Mouse (Mus musculus) stomach, postnatal 0 days (tissue): ENCODE data around the gene Retreg1. TPM values are rescaled to one million over a fixed set of nuclear protein-coding genes. Genes with fewer than 3 reads are reported as not detected.
A peak's percentile ranks its signal among the peaks of the same experiment; 100 is the strongest.

ENCODE experiments used
- ATAC-seq: fragments of 200-750 bp; cut with Nextera tagmentation; 2 replicates; pipeline ENCODE4 v1.8.0; 2017; ENCODE audit not compliant: low FRiP score, low TSS enrichment
- DNase-seq: peaks from one replicate; pipeline ENCODE4 v3.0.0-alpha.2; 2016; ENCODE audit warnings: low spot score
- H3K27ac ChIP-seq: fragments of 300-500 bp; sonication (generic); replicated peaks from 2 replicates; pipeline ENCODE4 v1.5.1; 2014; ENCODE audit warnings: mild to moderate bottlenecking, control low read depth
- H3K27me3 ChIP-seq: fragments of 300-500 bp; sonication (generic); 2 replicates; pipeline ENCODE4 v1.6.1; 2014; ENCODE audit warnings: low read length; ENCODE audit not compliant: control insufficient read depth, insufficient read depth
- H3K36me3 ChIP-seq: fragments of 300-500 bp; sonication (generic); 2 replicates; pipeline ENCODE4 v1.6.1; 2014; ENCODE audit warnings: low read length, mixed read lengths; ENCODE audit not compliant: control insufficient read depth, insufficient read depth
- H3K4me1 ChIP-seq: fragments of 300-500 bp; sonication (generic); replicated peaks from 2 replicates; pipeline ENCODE4 v1.6.1; 2014; ENCODE audit warnings: antibody characterized with exemption; ENCODE audit not compliant: control insufficient read depth, insufficient read depth
- H3K4me2 ChIP-seq: fragments of 300-500 bp; sonication (generic); replicated peaks from 2 replicates; pipeline ENCODE4 v1.6.1; 2014; ENCODE audit warnings: low read depth, mild to moderate bottlenecking, control low read depth, moderate library complexity
- H3K4me3 ChIP-seq: fragments of 300-500 bp; sonication (generic); 2 replicates; pipeline ENCODE4 v1.5.1; 2014; ENCODE audit warnings: low read depth, low read length, control low read depth
- H3K9ac ChIP-seq: fragments of 300-500 bp; sonication (generic); 2 replicates; pipeline ENCODE4 v1.6.1; 2014; ENCODE audit warnings: mild to moderate bottlenecking, low read length, control low read depth, mixed read lengths
- H3K9me3 ChIP-seq: fragments of 300-500 bp; sonication (generic); 2 replicates; pipeline ENCODE4 v1.6.1; 2016; ENCODE audit warnings: low read length; ENCODE audit not compliant: control insufficient read depth
- CTCF ChIP-seq: IDR thresholded peaks from 2 replicates; pipeline ENCODE4 v1.5.1; 2016; ENCODE audit warnings: antibody characterized with exemption, low read depth, mild to moderate bottlenecking, moderate library complexity
- EP300 ChIP-seq: optimal IDR thresholded peaks from 2 replicates; pipeline ENCODE3; 2016; ENCODE audit warnings: antibody characterized with exemption
- WGBS: fragments of 180-500 bp; shearing (Covaris S2); extraction: QIAGEN DNeasy Blood & Tissue Kit; methylation state at CpG from one replicate; pipeline ENCODE4 v1.1.7; 2014; 5-methylcytosine and 5-hydroxymethylcytosine counted together
- polyA plus RNA-seq: library from polyadenylated mRNA; unstranded; fragments of >200 nt; fragmentation: Nextera tagmentation; extraction: Ambion mirVana; gene quantifications from 2 replicates; pipeline ENCODE4 v1.2.1, GENCODE M21; 2015

The Retreg1 gene
- polyA plus RNA-seq, 1 experiment from 2014 or later: 32.8 TPM

- H3K4me1 ChIP-seq: no peaks in the 10 kb centered on the region
- no peaks in the 10 kb centered on the region for H3K9me3 ChIP-seq
- ATAC-seq (no peak; the same call in 1 of the 2 replicates), DNase-seq (no peak)
- H3K27ac ChIP-seq: no peak overlapping the region
- H3K36me3 ChIP-seq: no peaks in the 10 kb centered on the region
- WGBS: 67% methylated on average over 7 of the region's 7 CpGs
- no peak overlapping the region for H3K4me2 ChIP-seq
- TF ChIP-seq EP300: no peak
- no peak for TF ChIP-seq CTCF
- H3K27me3 ChIP-seq: no peaks in the 10 kb centered on the region
- no peak overlapping the region for H3K4me3 ChIP-seq
- H3K9ac ChIP-seq: no peak overlapping the region
Observed at GRCm38 (mm10) chr15:25877798-25878197, 34.8 kb downstream of the Retreg1 start.

DNA sequence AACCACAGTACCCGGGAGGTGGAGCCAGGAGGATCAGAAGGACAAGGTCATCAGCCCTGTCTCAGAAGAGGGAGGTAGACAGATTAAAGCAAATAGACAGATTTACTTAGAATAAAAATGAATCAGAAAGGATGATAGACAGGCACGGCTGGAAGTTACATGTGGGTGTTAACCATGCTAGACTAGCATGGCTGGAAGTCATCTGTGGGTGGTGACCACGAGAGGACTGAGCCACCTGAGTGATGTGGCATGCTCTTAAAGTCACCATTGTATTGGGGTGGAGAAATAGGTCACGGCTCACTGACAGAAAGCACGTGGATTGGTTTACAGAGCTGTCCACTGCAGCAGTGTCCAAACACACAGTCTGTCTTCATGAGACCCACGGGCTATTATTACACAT lies 36.2 kb downstream of the Retreg1 start:
- Histone ChIP-seq H3K4me3 (no peak overlapping the region), H3K36me3 (no peaks in the 10 kb centered on the region), H3K27ac (no peak overlapping the region), H3K9ac (no peak overlapping the region), H3K27me3 (no peaks in the 10 kb centered on the region), H3K4me1 (no peaks in the 10 kb centered on the region), H3K4me2 (no peak overlapping the region), H3K9me3 (no peaks in the 10 kb centered on the region)
- no peak for ATAC-seq
- DNase-seq: no peak
- TF ChIP-seq EP300 (no peak), CTCF (no peak)
- 68% methylated on average over 6 of the region's 6 CpGs for WGBS

GRCm38 (mm10) chr15:25880192-25880591 lies 37.2 kb downstream of the Retreg1 start:
- Histone ChIP-seq H3K36me3 (no peaks in the 10 kb centered on the region), H3K4me1 (no peaks in the 10 kb centered on the region), H3K27me3 (no peaks in the 10 kb centered on the region), H3K4me3 (no peak overlapping the region), H3K4me2 (no peak overlapping the region), H3K9ac (no peak overlapping the region), H3K9me3 (no peaks in the 10 kb centered on the region), H3K27ac (no peak overlapping the region)
- WGBS: 86% methylated on average over 5 of the region's 5 CpGs
- DNase-seq (no peak), ATAC-seq (no peak)
- no peak for TF ChIP-seq CTCF
- TF ChIP-seq EP300: no peak

DNA sequence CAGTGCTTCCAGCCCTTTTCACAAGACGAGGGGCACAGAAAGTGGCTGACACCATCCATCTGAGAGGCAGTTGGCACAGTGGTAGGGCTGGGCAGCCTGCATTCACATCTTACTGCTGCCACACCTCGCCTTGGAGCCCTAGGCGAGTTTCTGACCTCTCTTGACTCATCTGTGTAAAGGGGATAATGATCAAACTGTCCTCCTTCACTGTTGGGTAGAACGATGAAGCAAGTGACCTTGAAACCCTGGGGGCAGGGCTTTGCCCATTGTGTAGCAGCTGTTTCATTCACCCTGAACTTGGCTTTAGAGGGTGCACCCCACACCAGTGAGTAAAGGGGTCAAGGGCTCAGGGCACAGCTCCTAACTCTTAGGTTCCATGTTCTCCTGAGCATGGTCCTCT lies 39.0 kb downstream of the Retreg1 start:
- H3K9ac ChIP-seq: no peak overlapping the region
- H3K27ac ChIP-seq: no peak overlapping the region
- H3K36me3 ChIP-seq: no peaks in the 10 kb centered on the region
- DNase-seq (no peak), ATAC-seq (no peak)
- H3K4me2 ChIP-seq: no peak overlapping the region
- WGBS: 70% methylated on average over 4 of the region's 4 CpGs
- no peaks in the 10 kb centered on the region for H3K9me3 ChIP-seq
- TF ChIP-seq EP300 (no peak), CTCF (no peak)
- H3K27me3 ChIP-seq: no peaks in the 10 kb centered on the region
- H3K4me3 ChIP-seq: no peak overlapping the region
- no peaks in the 10 kb centered on the region for H3K4me1 ChIP-seq

DNA sequence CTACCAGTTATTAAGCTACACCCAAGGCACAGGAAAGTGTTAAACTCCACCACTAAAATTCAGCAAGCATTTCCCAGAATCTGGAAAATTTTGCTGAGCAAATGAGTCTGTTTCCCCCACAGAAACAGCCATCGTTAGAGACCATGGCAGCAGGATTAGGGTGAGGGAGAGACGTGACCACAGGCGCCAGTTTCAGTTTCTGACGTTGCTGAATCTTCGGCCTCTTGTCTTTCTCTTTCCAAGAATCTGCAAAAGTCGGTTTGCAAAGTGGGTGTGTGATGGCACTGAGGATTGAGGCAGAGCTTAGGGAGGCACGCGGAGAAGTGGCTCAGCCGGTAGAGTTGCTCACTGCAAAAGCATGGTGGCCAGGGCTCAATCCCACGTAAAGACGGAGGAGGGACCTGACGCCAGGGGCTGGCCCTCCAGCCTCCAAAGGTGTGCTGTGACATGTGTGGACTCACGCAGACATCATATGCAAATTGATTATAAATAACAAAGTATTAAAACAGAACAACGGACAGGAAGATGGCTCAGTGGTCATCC lies 41.5 kb downstream of the Retreg1 start:
- Histone ChIP-seq H3K4me3 (no peak overlapping the region), H3K4me1 (no peaks in the 10 kb centered on the region), H3K27ac (no peak overlapping the region), H3K9me3 (no peaks in the 10 kb centered on the region), H3K36me3 (no peaks in the 10 kb centered on the region), H3K4me2 (peak overlapping the region; percentile 27), H3K9ac (no peak overlapping the region), H3K27me3 (no peaks in the 10 kb centered on the region)
- DNase-seq: no peak
- 46% methylated on average over 14 of the region's 14 CpGs for WGBS
- TF ChIP-seq CTCF (no peak), EP300 (no peak)
- ATAC-seq: peak; percentile 59

- H3K4me1 ChIP-seq: no peaks in the 10 kb centered on the region
- no peak overlapping the region for H3K27ac ChIP-seq
- no peaks in the 10 kb centered on the region for H3K36me3 ChIP-seq
- 48% methylated on average over 6 of the region's 6 CpGs for WGBS
- H3K4me2 ChIP-seq: no peak overlapping the region
- no peak overlapping the region for H3K4me3 ChIP-seq
- no peak overlapping the region for H3K9ac ChIP-seq
- H3K27me3 ChIP-seq: no peaks in the 10 kb centered on the region
- no peaks in the 10 kb centered on the region for H3K9me3 ChIP-seq
- ATAC-seq: peak; percentile 50; the same call in 1 of the 2 replicates
- TF ChIP-seq EP300: no peak
- no peak for TF ChIP-seq CTCF
- DNase-seq: no peak
Observed at GRCm38 (mm10) chr15:25886581-25887011, 43.6 kb downstream of the Retreg1 start.
